Mouse (Mus musculus): ENCODE data around the gene 1700025C18Rik. TPM values are rescaled to one million over a fixed set of nuclear protein-coding genes. Genes with fewer than 3 reads are reported as not detected.

The 1700025C18Rik gene
- not detected for polyA plus RNA-seq (2014; fragmentation: Illumina TruSeq; extraction: RNeasy Lipid Tissue Mini Kit (QIAGEN cat#74804); ENCODE audit: low read depth, low replicate concordance)

GRCm38 (mm10) chr2:165090650-165091049 is at the start of gene 1700025C18Rik:
1700025C18Rik (minus strand) TSS chr2:165090750.

GRCm38 (mm10) chr2:165054888-165055852 is 35.4 kb downstream of the 1700025C18Rik start, which contains the start of gene Cd40:
Cd40 (plus strand) TSS chr2:165055627.

DNA sequence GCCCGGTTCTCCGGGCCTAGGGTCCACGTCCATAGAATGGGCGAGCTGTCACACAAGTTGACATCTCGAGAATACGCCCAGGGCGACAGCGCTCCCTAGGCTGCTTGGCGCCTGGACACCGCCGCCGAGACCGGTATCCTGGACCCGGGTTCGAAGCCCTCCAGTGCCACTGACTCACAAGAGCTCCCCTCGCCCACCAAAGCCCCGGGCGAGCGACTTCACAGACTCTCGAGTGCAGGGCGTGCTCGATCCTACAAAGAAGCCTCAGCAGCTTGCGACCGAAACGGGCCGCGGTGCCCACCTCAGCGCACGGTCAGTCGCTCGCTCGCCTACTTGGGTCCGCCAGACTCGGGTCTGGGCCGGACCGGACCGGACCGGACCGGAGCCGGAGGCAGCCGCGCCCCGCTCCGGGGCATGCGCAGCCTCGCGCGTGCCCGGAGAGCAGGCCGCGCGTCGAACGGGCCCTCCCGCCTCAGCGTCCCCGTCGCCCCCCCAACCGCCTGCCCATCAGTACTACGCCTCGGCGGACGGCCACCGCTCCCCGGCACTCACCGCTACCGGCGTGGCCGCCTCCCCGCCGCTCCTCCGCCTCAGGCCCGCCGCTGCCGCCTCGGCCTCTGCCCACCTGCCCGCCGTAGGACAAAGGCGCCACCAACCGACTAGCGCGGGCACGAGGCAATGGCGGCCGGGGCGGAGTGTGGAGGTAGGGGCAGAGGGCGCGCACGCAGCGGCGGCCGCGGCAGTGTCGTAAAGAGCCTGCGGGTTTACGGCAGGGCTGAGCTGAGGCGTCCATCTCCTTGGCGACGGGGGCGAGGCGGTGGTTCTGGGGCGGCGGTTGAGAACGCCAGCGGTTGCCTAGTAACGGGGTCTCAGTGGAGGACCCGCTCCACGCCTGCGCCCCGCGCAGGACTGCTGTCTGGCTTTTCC is 56.2 kb downstream of the 1700025C18Rik start, which contains the start of gene Ncoa5:
Ncoa5 (minus strand) TSS at position 737 of the 927 bp plus-strand sequence.

Other genes with a start within 250 kb of the 1700025C18Rik start
- gene Pltp, start 233.0 kb downstream of the 1700025C18Rik start, polyA plus RNA-seq (2014; fragmentation: Illumina TruSeq; extraction: RNeasy Lipid Tissue Mini Kit (QIAGEN cat#74804); ENCODE audit: low read depth, low replicate concordance) = 0.44 TPM
- gene Pcif1, start 211.4 kb downstream of the 1700025C18Rik start, polyA plus RNA-seq (2014; fragmentation: Illumina TruSeq; extraction: RNeasy Lipid Tissue Mini Kit (QIAGEN cat#74804); ENCODE audit: low read depth, low replicate concordance) = 4.1 TPM
- gene Zfp335, start 179.0 kb downstream of the 1700025C18Rik start, polyA plus RNA-seq (2014; fragmentation: Illumina TruSeq; extraction: RNeasy Lipid Tissue Mini Kit (QIAGEN cat#74804); ENCODE audit: low read depth, low replicate concordance) = 0.16 TPM
- 0.40 TPM for gene Mmp9, start 150.0 kb downstream of the 1700025C18Rik start, polyA plus RNA-seq (2014; fragmentation: Illumina TruSeq; extraction: RNeasy Lipid Tissue Mini Kit (QIAGEN cat#74804); ENCODE audit: low read depth, low replicate concordance)
- 1.7 TPM for gene Slc12a5, start 129.9 kb downstream of the 1700025C18Rik start, polyA plus RNA-seq (2014; fragmentation: Illumina TruSeq; extraction: RNeasy Lipid Tissue Mini Kit (QIAGEN cat#74804); ENCODE audit: low read depth, low replicate concordance)
- 9.3 TPM for gene Ncoa5, start 55.9 kb downstream of the 1700025C18Rik start, polyA plus RNA-seq (2014; fragmentation: Illumina TruSeq; extraction: RNeasy Lipid Tissue Mini Kit (QIAGEN cat#74804); ENCODE audit: low read depth, low replicate concordance)
- 0.49 TPM for gene Cd40, start 35.1 kb downstream of the 1700025C18Rik start, polyA plus RNA-seq (2014; fragmentation: Illumina TruSeq; extraction: RNeasy Lipid Tissue Mini Kit (QIAGEN cat#74804); ENCODE audit: low read depth, low replicate concordance)
- not detected for gene Cdh22, start 144.1 kb upstream of the 1700025C18Rik start, polyA plus RNA-seq (2014; fragmentation: Illumina TruSeq; extraction: RNeasy Lipid Tissue Mini Kit (QIAGEN cat#74804); ENCODE audit: low read depth, low replicate concordance)
- 2.9 TPM for gene Slc35c2, start 197.1 kb upstream of the 1700025C18Rik start, polyA plus RNA-seq (2014; fragmentation: Illumina TruSeq; extraction: RNeasy Lipid Tissue Mini Kit (QIAGEN cat#74804); ENCODE audit: low read depth, low replicate concordance)
- gene Elmo2, start 235.7 kb upstream of the 1700025C18Rik start, polyA plus RNA-seq (2014; fragmentation: Illumina TruSeq; extraction: RNeasy Lipid Tissue Mini Kit (QIAGEN cat#74804); ENCODE audit: low read depth, low replicate concordance) = 6.0 TPM

Measured in kidney, adult 10 weeks (tissue).